Mouse (Mus musculus) heart, embryonic 12.5 days (tissue): ENCODE measurements at regions not wholly inside any gene's neighbourhood (a gene's known extent, or its start where the extent isn't known, plus 50 kb on each side); places are given as distances from the start of the nearest gene placed in this dataset.

Source experiments
- ATAC-seq: fragments of 200-750 bp; cut with Nextera tagmentation; 2 replicates; pipeline ENCODE4 v1.8.0; 2017; ENCODE audit warnings: moderate TSS enrichment, moderate library complexity; ENCODE audit not compliant: insufficient number of reproducible peaks, low FRiP score
- H3K27ac ChIP-seq: fragments of 300-500 bp; sonication (generic); 2 replicates; pipeline ENCODE4 v1.5.1; 2016; ENCODE audit warnings: mild to moderate bottlenecking, moderate library complexity; ENCODE audit not compliant: poor library complexity, severe bottlenecking
- H3K27me3 ChIP-seq: fragments of 300-500 bp; sonication (generic); replicated peaks from 2 replicates; pipeline ENCODE4 v1.6.1; 2016; ENCODE audit warnings: mild to moderate bottlenecking, moderate library complexity
- H3K36me3 ChIP-seq: fragments of 300-500 bp; sonication (generic); 2 replicates; pipeline ENCODE4 v1.6.1; 2016; ENCODE audit warnings: mild to moderate bottlenecking, moderate library complexity
- H3K4me1 ChIP-seq: fragments of 300-500 bp; sonication (generic); replicated peaks from 2 replicates; pipeline ENCODE4 v1.6.1; 2016; ENCODE audit warnings: mild to moderate bottlenecking
- H3K4me2 ChIP-seq: fragments of 300-500 bp; sonication (generic); 2 replicates; pipeline ENCODE4 v1.6.1; 2016; ENCODE audit warnings: mild to moderate bottlenecking, moderate library complexity
- H3K4me3 ChIP-seq: fragments of 300-500 bp; sonication (generic); 2 replicates; pipeline ENCODE4 v1.5.1; 2016; ENCODE audit warnings: mild to moderate bottlenecking
- H3K9ac ChIP-seq: fragments of 300-500 bp; sonication (generic); 2 replicates; pipeline ENCODE4 v1.6.1; 2016; ENCODE audit warnings: mild to moderate bottlenecking, moderate library complexity
- H3K9me3 ChIP-seq: fragments of 300-500 bp; sonication (generic); replicated peaks from 2 replicates; pipeline ENCODE4 v1.6.1; 2016; ENCODE audit warnings: mild to moderate bottlenecking, moderate library complexity
- WGBS: fragments of 180-500 bp; shearing (Covaris S2); methylation state at CpG from one replicate; pipeline ENCODE4 v1.1.7; 2016; 5-methylcytosine and 5-hydroxymethylcytosine counted together

DNA sequence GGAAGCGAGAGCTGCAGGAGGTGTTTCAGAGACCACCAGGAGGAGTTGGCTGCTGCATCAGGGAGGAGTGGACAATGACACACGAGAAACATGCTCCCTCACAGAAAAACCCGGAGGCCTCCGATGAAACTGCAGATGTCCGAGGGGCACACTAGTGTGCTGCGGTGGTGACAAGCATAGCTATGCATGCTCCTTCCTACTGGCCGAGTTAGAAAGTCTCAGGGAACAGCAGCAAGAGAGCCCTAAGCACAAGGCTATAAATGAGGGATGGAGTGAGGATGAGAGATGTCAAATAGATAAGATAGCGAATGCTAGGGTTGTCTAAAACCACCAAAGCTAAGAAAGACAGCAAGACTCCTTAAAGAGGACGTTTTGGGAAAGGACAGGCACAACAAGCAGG lies 328.4 kb upstream of the Adgrl2 start:
- Histone ChIP-seq H3K27me3 (no peaks in the 10 kb centered on the region), H3K36me3 (no peaks in the 10 kb centered on the region), H3K4me1 (0 out of 2 replicates have a peak, but pooled peaks cover 6% of the 10 kb centered on the region), H3K4me2 (no peak overlapping the region), H3K9ac (no peak overlapping the region), H3K4me3 (no peak overlapping the region), H3K9me3 (no peaks in the 10 kb centered on the region), H3K27ac (no peak overlapping the region)
- ATAC-seq = no peak
- 49% methylated on average over 9 of the region's 9 CpGs for WGBS

- H3K36me3 ChIP-seq = no peaks in the 10 kb centered on the region
- 64% methylated on average over 4 of the region's 4 CpGs for WGBS
- H3K9ac ChIP-seq = no peak overlapping the region
- no peak for ATAC-seq
- H3K4me3 ChIP-seq = no peak overlapping the region
- no peaks in the 10 kb centered on the region for H3K27me3 ChIP-seq
- no peaks in the 10 kb centered on the region for H3K9me3 ChIP-seq
- H3K4me1 ChIP-seq = 0 out of 2 replicates have a peak, but pooled peaks cover 6% of the 10 kb centered on the region
- no peak overlapping the region for H3K4me2 ChIP-seq
- no peak overlapping the region for H3K27ac ChIP-seq
Measured at GRCm38 (mm10) chr3:149314258-149314657, 323.9 kb upstream of the Adgrl2 start.

- H3K27me3 ChIP-seq = no peaks in the 10 kb centered on the region
- 87% methylated on average over 6 of the region's 6 CpGs for WGBS
- H3K27ac ChIP-seq = no peak overlapping the region
- H3K4me3 ChIP-seq = no peak overlapping the region
- no peak overlapping the region for H3K4me2 ChIP-seq
- ATAC-seq = no peak
- no peaks in the 10 kb centered on the region for H3K36me3 ChIP-seq
- no peaks in the 10 kb centered on the region for H3K9me3 ChIP-seq
- H3K9ac ChIP-seq = no peak overlapping the region
- 0 out of 2 replicates have a peak, but pooled peaks cover 3% of the 10 kb centered on the region for H3K4me1 ChIP-seq
Measured at GRCm38 (mm10) chr3:149313217-149313616, 322.9 kb upstream of the Adgrl2 start.

GRCm38 (mm10) chr3:149311576-149311975 lies 321.2 kb upstream of the Adgrl2 start:
- H3K36me3 ChIP-seq = no peaks in the 10 kb centered on the region
- WGBS = 79% methylated on average over 8 of the region's 8 CpGs
- H3K4me2 ChIP-seq = no peak overlapping the region
- no peak overlapping the region for H3K4me3 ChIP-seq
- no peak overlapping the region for H3K27ac ChIP-seq
- H3K27me3 ChIP-seq = no peaks in the 10 kb centered on the region
- peaks cover 5% of the 10 kb centered on the region; the same call in 1 of the 2 replicates for H3K4me1 ChIP-seq
- no peak overlapping the region for H3K9ac ChIP-seq
- no peak for ATAC-seq
- H3K9me3 ChIP-seq = no peaks in the 10 kb centered on the region

GRCm38 (mm10) chr3:149306709-149307108 lies 316.4 kb upstream of the Adgrl2 start:
- no peaks in the 10 kb centered on the region for H3K27me3 ChIP-seq
- H3K4me3 ChIP-seq = no peak overlapping the region
- no peak for ATAC-seq
- H3K9me3 ChIP-seq = no peaks in the 10 kb centered on the region
- no peak overlapping the region for H3K27ac ChIP-seq
- H3K4me2 ChIP-seq = no peak overlapping the region
- H3K4me1 ChIP-seq = peaks cover 2% of the 10 kb centered on the region; the same call in 1 of the 2 replicates
- no peaks in the 10 kb centered on the region for H3K36me3 ChIP-seq
- WGBS = 71% methylated on average over 3 of the region's 3 CpGs
- no peak overlapping the region for H3K9ac ChIP-seq

- WGBS = 64% methylated on average over 5 of the region's 5 CpGs
- H3K27me3 ChIP-seq = no peaks in the 10 kb centered on the region
- no peak for ATAC-seq
Measured at GRCm38 (mm10) chr3:149306291-149306690, 315.9 kb upstream of the Adgrl2 start.

DNA sequence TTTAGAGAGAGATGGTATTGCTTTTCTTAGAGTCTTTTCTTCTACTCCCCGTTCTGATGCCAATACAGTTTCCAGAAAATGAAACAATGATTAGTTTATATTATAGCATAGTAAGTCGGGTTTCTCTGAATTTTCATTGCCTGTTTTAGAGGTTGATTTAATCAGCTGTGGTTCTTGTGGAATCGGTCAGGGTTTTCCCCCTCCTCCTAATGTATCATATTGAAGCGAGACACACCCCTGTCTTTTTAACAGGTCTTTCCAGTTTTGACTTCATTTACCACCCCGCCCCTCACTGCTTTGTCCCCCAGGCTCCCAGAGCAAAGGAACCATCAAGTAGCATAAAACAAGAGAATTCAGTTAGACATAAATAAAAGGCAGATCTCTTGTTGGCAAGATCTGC lies 315.1 kb upstream of the Adgrl2 start:
- Histone ChIP-seq H3K4me1 (peaks cover 2% of the 10 kb centered on the region; the same call in 1 of the 2 replicates), H3K36me3 (no peaks in the 10 kb centered on the region), H3K4me3 (no peak overlapping the region), H3K9ac (no peak overlapping the region), H3K4me2 (no peak overlapping the region), H3K9me3 (no peaks in the 10 kb centered on the region), H3K27ac (no peak overlapping the region), H3K27me3 (no peaks in the 10 kb centered on the region)
- ATAC-seq = no peak
- WGBS = 83% methylated on average over 5 of the region's 5 CpGs

More at GRCm38 (mm10) chr3:149306291-149306690, 315.9 kb upstream of the Adgrl2 start:
- Histone ChIP-seq H3K9me3 (no peaks in the 10 kb centered on the region), H3K27ac (no peak overlapping the region), H3K4me2 (no peak overlapping the region), H3K4me3 (no peak overlapping the region), H3K4me1 (peaks cover 2% of the 10 kb centered on the region; the same call in 1 of the 2 replicates), H3K36me3 (no peaks in the 10 kb centered on the region), H3K9ac (no peak overlapping the region)

- Histone ChIP-seq H3K4me1 (peaks cover 2% of the 10 kb centered on the region; the same call in 1 of the 2 replicates), H3K9ac (no peak overlapping the region), H3K4me2 (no peak overlapping the region), H3K27me3 (no peaks in the 10 kb centered on the region), H3K27ac (no peak overlapping the region), H3K4me3 (no peak overlapping the region), H3K36me3 (no peaks in the 10 kb centered on the region), H3K9me3 (no peaks in the 10 kb centered on the region)
- no peak for ATAC-seq
- 65% methylated on average over 6 of the region's 6 CpGs for WGBS
Measured at GRCm38 (mm10) chr3:149305011-149305413, 314.7 kb upstream of the Adgrl2 start.

DNA sequence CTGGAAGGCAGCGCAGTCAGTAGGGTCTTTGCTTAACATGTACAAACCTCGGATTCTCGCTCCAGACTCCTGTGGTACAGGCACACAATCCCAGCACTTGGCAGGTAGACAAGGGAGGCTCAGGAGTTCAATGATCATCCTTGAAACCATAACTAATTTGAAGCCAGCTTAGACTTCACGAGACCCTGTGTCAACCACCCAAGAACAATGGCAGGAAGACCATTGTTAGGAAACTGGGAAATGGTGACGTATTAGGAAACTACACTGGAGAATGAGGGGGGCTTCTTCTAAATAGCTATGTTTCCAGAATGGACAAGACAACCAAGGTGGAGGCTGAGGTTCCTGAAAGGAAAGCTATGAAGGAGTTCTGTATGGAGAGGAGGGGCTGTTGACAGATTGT lies 313.1 kb upstream of the Adgrl2 start:
- peaks cover 2% of the 10 kb centered on the region; the same call in 1 of the 2 replicates for H3K4me1 ChIP-seq
- WGBS = 81% methylated on average over 5 of the region's 5 CpGs

GRCm38 (mm10) chr3:149300002-149300401 lies 309.6 kb upstream of the Adgrl2 start:
- H3K9me3 ChIP-seq = no peaks in the 10 kb centered on the region
- no peak overlapping the region for H3K4me2 ChIP-seq
- no peak overlapping the region for H3K4me3 ChIP-seq
- no peaks in the 10 kb centered on the region for H3K4me1 ChIP-seq
- no peaks in the 10 kb centered on the region for H3K36me3 ChIP-seq
- H3K27ac ChIP-seq = no peak overlapping the region
- WGBS = 74% methylated on average over 4 of the region's 4 CpGs
- ATAC-seq = no peak
- no peaks in the 10 kb centered on the region for H3K27me3 ChIP-seq
- no peak overlapping the region for H3K9ac ChIP-seq

More for the DNA sequence above, 313.1 kb upstream of the Adgrl2 start:
- no peak overlapping the region for H3K9ac ChIP-seq
- no peak overlapping the region for H3K4me2 ChIP-seq
- no peak overlapping the region for H3K27ac ChIP-seq
- ATAC-seq = no peak
- no peaks in the 10 kb centered on the region for H3K27me3 ChIP-seq
- H3K9me3 ChIP-seq = no peaks in the 10 kb centered on the region
- H3K36me3 ChIP-seq = no peaks in the 10 kb centered on the region
- no peak overlapping the region for H3K4me3 ChIP-seq

DNA sequence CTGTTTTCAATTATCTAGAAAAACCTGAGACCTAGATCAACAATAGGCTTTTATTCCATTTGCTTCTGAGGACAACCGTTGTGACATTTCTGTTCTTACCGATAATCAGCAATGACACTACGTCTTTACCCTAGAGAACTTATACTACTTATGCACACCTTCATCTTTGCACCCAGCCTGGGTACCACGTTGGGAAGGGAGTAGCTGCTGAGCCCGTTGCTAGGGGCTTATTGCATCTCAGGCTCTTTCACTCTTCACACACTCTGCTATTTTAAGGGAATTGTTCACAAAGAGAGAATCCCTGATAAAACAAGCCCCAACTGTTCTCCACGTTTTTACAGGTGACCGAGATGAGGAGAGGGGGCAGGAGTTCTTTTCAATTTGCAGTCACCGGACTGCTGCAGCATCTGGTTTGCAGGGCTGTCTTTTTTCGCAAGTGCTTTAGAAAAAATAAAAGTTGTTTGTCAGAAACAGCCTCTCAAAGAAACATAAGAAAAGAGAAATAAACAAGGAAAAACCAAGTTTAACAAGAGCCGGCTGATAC lies 306.1 kb upstream of the Adgrl2 start:
- Histone ChIP-seq H3K4me1 (no peaks in the 10 kb centered on the region), H3K36me3 (no peaks in the 10 kb centered on the region), H3K27me3 (no peaks in the 10 kb centered on the region), H3K4me2 (no peak overlapping the region), H3K4me3 (no peak overlapping the region), H3K9ac (no peak overlapping the region), H3K9me3 (no peaks in the 10 kb centered on the region), H3K27ac (no peak overlapping the region)
- ATAC-seq = no peak
- WGBS = 69% methylated on average over 10 of the region's 10 CpGs

- Histone ChIP-seq H3K27ac (no peak overlapping the region), H3K4me1 (no peaks in the 10 kb centered on the region), H3K27me3 (no peaks in the 10 kb centered on the region), H3K4me2 (no peak overlapping the region), H3K4me3 (no peak overlapping the region), H3K9me3 (no peaks in the 10 kb centered on the region), H3K36me3 (no peaks in the 10 kb centered on the region), H3K9ac (no peak overlapping the region)
- no peak for ATAC-seq
- WGBS = 70% methylated on average over 5 of the region's 7 CpGs
Measured at GRCm38 (mm10) chr3:149295942-149296341, 305.6 kb upstream of the Adgrl2 start.
